Mouse (Mus musculus): ENCODE data around the gene Slc2a4. TPM values are rescaled to one million over a fixed set of nuclear protein-coding genes. Genes with fewer than 3 reads are reported as not detected.
"Not testable (repeated sequence)": the region's sequence is repeated elsewhere in the genome, so short reads cannot be mapped to it uniquely, and the experiment has no call there.

Slc2a4 gene
- polyA plus RNA-seq, 1 experiment: 6.2 TPM

DNA sequence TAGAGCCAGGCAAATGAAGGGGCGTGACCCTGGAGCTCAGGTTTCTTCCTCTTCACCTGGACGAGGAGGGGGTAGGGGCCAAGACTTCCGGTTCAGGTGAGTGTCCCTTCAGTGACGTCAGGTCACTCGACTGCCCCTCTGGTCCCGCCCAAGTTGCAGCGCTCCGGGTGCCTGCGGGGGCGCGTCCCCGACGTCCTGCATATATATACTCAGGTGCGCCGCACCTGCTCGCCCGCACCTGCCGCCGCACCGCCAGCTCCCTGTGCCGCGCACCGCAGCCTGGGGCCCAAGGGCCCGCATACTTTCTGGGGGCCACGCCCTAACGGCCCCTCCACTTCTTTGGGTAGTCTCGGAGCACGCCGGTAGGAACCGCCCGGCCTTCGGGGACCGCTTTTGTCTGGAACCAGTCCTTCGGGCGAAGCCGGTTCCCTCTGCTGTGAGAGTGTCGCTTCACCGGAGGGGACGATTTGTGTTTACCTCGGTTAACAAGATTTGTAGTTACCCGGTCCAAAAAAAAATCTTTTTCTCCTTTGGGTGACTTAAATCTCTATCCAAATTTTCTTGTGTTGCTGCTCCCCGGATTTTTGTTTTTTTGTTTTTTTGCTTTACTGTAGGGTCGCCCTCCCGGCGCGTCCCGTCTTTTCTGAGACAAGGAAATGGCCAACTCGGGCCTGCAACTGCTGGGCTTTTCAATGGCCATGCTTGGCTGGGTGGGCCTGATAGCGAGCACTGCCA, 17.4 kb upstream of the Slc2a4 start:
- 9% methylated on average over 49 of the region's 49 CpGs for WGBS
- H3K27ac ChIP-seq (ENCODE audit: insufficient read depth, low read length): no peak overlapping the region
- TF ChIP-seq CTCF (IDR thresholded peaks at IDR 0.05; ENCODE audit: extremely low read depth, insufficient read depth, insufficient read length, insufficient replicate concordance): no peak
- no peak for TF ChIP-seq POLR2A (IDR thresholded peaks at IDR 0.05; ENCODE audit: low read depth, low read length)
- peaks cover 23% of the 10 kb centered on the region for H3K27me3 ChIP-seq (ENCODE audit: control insufficient read depth, insufficient read depth, low read length)
- DNase-seq (ENCODE audit: low read depth in 1 of 2, low spot score in 2 of 2): no peak
- H3K4me3 ChIP-seq (ENCODE audit: extremely low read depth, insufficient read depth, insufficient read length): no peak overlapping the region; the same call in 1 of the 2 replicates
- H3K4me1 ChIP-seq (ENCODE audit: control insufficient read depth, insufficient read depth, insufficient read length): peaks cover 16% of the 10 kb centered on the region
- peaks cover 1% of the 10 kb centered on the region; the same call in 1 of the 2 replicates for H3K36me3 ChIP-seq (ENCODE audit: control insufficient read depth, insufficient read depth, low read length)

DNA sequence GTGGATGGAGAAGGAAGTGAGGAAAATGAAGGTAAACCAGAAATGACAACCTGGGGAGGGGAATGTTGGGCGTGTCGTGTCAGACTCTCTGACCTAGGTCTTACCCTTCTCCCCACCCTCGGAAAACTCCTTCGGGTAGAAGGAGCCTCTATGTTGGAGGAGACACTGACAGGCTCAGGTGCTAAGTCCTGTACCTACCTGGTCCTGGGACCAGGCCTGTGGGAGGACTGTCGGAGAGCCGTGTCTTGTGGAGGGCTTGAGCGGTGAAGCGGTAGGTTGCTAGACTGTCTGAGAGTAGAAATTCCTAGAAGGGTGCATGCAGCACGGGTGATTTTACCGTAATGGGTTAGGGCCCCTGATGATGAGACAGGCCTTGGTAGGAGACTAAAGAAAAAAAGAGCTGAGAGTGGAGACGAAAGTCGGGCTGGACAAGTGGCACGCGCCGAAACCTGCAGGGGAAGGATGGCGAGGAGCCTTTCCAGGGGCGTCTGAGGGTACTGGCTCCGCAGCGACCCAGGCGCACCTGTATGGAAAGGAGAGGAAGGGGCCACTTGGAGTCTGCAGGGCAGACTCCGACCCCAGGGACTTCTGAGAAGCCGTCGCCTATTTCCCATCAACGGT, 16.8 kb upstream of the Slc2a4 start, which contains the start of gene Cldn7:
Gene Cldn7, plus strand, starts transcription at position 130 of the 621 bp plus-strand sequence.
- TF ChIP-seq CTCF (IDR thresholded peaks at IDR 0.05; ENCODE audit: extremely low read depth, insufficient read depth, insufficient read length, insufficient replicate concordance): no peak
- no peak for TF ChIP-seq POLR2A (IDR thresholded peaks at IDR 0.05; ENCODE audit: low read depth, low read length)
- Histone ChIP-seq H3K4me1 (ENCODE audit: control insufficient read depth, insufficient read depth, insufficient read length) (peaks cover 15% of the 10 kb centered on the region), H3K27me3 (ENCODE audit: control insufficient read depth, insufficient read depth, low read length) (peaks cover 23% of the 10 kb centered on the region), H3K36me3 (ENCODE audit: control insufficient read depth, insufficient read depth, low read length) (peaks cover 1% of the 10 kb centered on the region; the same call in 1 of the 2 replicates), H3K27ac (ENCODE audit: insufficient read depth, low read length) (no peak within 1 kb of the TSS), H3K4me3 (ENCODE audit: extremely low read depth, insufficient read depth, insufficient read length) (no peak within 1 kb of the TSS)
- no peak for DNase-seq (ENCODE audit: low read depth in 1 of 2, low spot score in 2 of 2)
- WGBS: 35% methylated on average over 24 of the region's 24 CpGs

DNA sequence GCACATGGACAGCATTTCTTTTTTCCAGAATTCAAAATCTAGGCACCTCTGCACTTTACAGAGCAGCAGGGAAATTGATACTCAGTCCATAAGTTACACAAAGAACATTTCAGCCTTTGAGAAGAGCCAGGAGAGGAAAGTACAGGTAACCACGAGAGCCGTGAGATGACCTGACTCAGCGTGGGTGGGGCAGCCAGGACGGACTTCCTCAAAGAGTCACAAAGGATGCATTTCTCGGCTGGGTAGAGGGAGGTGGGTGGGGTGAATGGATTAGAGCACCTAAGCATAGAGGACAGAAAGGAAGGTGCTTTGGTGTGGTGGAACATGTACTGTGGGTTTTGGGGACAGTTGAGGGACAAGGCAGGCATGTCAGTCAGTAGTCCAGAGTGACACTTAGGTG, 13.9 kb upstream of the Slc2a4 start:
- H3K27ac ChIP-seq (ENCODE audit: insufficient read depth, low read length): no peak overlapping the region

DNA sequence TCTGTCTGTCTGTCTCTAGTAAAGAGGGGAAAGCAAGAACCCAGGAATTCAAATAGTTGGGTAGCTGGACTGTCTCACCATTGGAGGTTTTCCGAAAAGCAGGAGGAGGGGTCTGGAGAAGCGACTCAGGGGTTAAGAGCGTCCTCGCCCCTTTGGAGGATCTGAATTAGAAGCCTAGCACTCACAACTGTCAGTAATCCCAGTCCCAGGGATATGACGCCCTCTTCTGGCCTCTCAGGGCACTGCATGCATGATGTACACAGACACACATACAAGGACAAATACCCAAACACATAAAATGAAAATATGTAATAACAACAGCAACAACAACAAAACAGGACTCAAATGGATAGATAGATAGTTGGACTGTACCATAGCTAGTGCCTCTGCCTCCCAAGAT, 12.6 kb upstream of the Slc2a4 start:
- peaks cover 11% of the 10 kb centered on the region for H3K27me3 ChIP-seq (ENCODE audit: control insufficient read depth, insufficient read depth, low read length)
- peaks cover 3% of the 10 kb centered on the region for H3K4me1 ChIP-seq (ENCODE audit: control insufficient read depth, insufficient read depth, insufficient read length)
- WGBS: 64% methylated on average over 5 of the region's 5 CpGs

More for the DNA sequence above, 13.9 kb upstream of the Slc2a4 start:
- Histone ChIP-seq H3K27me3 (ENCODE audit: control insufficient read depth, insufficient read depth, low read length) (peaks cover 23% of the 10 kb centered on the region), H3K4me1 (ENCODE audit: control insufficient read depth, insufficient read depth, insufficient read length) (peaks cover 14% of the 10 kb centered on the region), H3K36me3 (ENCODE audit: control insufficient read depth, insufficient read depth, low read length) (no peaks in the 10 kb centered on the region), H3K4me3 (ENCODE audit: extremely low read depth, insufficient read depth, insufficient read length) (no peak overlapping the region)
- DNase-seq (ENCODE audit: low read depth in 1 of 2, low spot score in 2 of 2): no peak
- no peak for TF ChIP-seq POLR2A (IDR thresholded peaks at IDR 0.05; ENCODE audit: low read depth, low read length)
- no peak for TF ChIP-seq CTCF (IDR thresholded peaks at IDR 0.05; ENCODE audit: extremely low read depth, insufficient read depth, insufficient read length, insufficient replicate concordance)
- WGBS: 4% methylated on average over 5 of the region's 5 CpGs

DNA sequence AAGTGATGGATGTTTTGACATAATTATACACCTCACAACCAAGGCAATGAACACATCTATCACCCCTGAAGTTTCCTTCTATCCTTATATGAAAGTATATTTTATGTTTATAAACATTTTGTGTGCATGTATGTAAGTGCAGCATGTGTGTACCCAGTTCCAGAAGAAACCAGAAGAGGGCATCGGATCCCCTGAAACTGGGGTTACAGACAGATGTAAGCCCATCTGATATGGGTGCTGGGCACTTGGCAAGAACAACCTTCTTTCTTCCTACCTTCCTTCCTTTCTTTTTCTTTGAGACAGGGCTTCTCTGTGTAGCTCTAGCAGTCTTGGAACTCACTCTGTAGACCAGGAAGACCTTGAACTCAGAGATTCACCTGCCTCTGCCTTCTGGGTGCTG, 8.2 kb upstream of the Slc2a4 start:
- H3K27ac ChIP-seq (ENCODE audit: insufficient read depth, low read length): no peak overlapping the region
- TF ChIP-seq CTCF (IDR thresholded peaks at IDR 0.05; ENCODE audit: extremely low read depth, insufficient read depth, insufficient read length, insufficient replicate concordance) (no peak), POLR2A (IDR thresholded peaks at IDR 0.05; ENCODE audit: low read depth, low read length) (no peak)
- 66% methylated on average over 1 of the region's 1 CpGs for WGBS
- no peak overlapping the region for H3K4me3 ChIP-seq (ENCODE audit: extremely low read depth, insufficient read depth, insufficient read length)
- H3K27me3 ChIP-seq (ENCODE audit: control insufficient read depth, insufficient read depth, low read length): peaks cover 2% of the 10 kb centered on the region; the same call in 1 of the 2 replicates
- no peak for DNase-seq (ENCODE audit: low read depth in 1 of 2, low spot score in 2 of 2)
- no peaks in the 10 kb centered on the region for H3K4me1 ChIP-seq (ENCODE audit: control insufficient read depth, insufficient read depth, insufficient read length)
- H3K36me3 ChIP-seq (ENCODE audit: control insufficient read depth, insufficient read depth, low read length): no peaks in the 10 kb centered on the region

More for the DNA sequence above, 12.6 kb upstream of the Slc2a4 start:
- no peaks in the 10 kb centered on the region for H3K36me3 ChIP-seq (ENCODE audit: control insufficient read depth, insufficient read depth, low read length)
- H3K4me3 ChIP-seq (ENCODE audit: extremely low read depth, insufficient read depth, insufficient read length): no peak overlapping the region
- no peak for DNase-seq (ENCODE audit: low read depth in 1 of 2, low spot score in 2 of 2)
- no peak overlapping the region for H3K27ac ChIP-seq (ENCODE audit: insufficient read depth, low read length)
- no peak for TF ChIP-seq CTCF (IDR thresholded peaks at IDR 0.05; ENCODE audit: extremely low read depth, insufficient read depth, insufficient read length, insufficient replicate concordance)
- TF ChIP-seq POLR2A (IDR thresholded peaks at IDR 0.05; ENCODE audit: low read depth, low read length): no peak

DNA sequence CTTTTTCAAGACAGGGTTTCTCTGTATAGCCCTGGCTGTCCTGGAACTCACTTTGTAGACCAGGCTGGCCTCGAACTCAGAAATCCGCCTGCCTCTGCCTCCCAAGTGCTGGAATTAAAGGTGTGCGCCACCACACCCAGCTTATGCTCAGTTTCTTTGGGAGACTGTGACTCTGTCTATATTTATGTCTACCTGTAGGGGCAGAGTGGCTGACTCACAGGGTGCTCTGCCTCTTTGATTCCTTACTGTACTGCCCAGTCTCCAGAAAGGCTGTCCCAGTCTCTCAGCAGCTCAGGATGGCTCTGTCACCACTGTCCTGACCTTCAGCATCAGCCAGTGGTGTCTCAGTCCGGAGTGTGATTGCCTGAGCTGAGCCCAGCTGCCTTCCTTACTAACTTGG, 7.6 kb upstream of the Slc2a4 start:
- DNase-seq (ENCODE audit: low read depth in 1 of 2, low spot score in 2 of 2): not testable (repeated sequence)

More for the DNA sequence above, 7.6 kb upstream of the Slc2a4 start:
- not testable (repeated sequence) for H3K27ac ChIP-seq (ENCODE audit: insufficient read depth, low read length); H3K27me3 ChIP-seq (ENCODE audit: control insufficient read depth, insufficient read depth, low read length); H3K4me1 ChIP-seq (ENCODE audit: control insufficient read depth, insufficient read depth, insufficient read length); H3K4me3 ChIP-seq (ENCODE audit: extremely low read depth, insufficient read depth, insufficient read length); H3K36me3 ChIP-seq (ENCODE audit: control insufficient read depth, insufficient read depth, low read length)
- WGBS: 76% methylated on average over 4 of the region's 4 CpGs

Data from spleen, adult 2 months (tissue).